Mouse (Mus musculus) brain, embryonic 14.5 days (tissue): ENCODE measurements around the gene Hist1h4b.

ENCODE experiments used
- CTCF ChIP-seq: fragments of 200-500 bp; IDR thresholded peaks from 2 replicates; pipeline ENCODE4 v1.5.1; 2012; ENCODE audit warnings: inconsistent platforms, mild to moderate bottlenecking, moderate library complexity, borderline replicate concordance; ENCODE audit not compliant: insufficient read depth, insufficient read length; ENCODE audit errors: extremely low read depth
- POLR2A ChIP-seq: fragments of 200-500 bp; IDR thresholded peaks from 2 replicates; pipeline ENCODE4 v1.6.1; 2012; ENCODE audit warnings: mild to moderate bottlenecking, inconsistent platforms, borderline replicate concordance; ENCODE audit not compliant: poor library complexity, insufficient read depth, insufficient read length, severe bottlenecking; ENCODE audit errors: extremely low read depth

GRCm38 (mm10) chr13:23743215-23743614, 13.6 kb upstream of the Hist1h4b start:
- no peak for TF ChIP-seq POLR2A
- no peak for TF ChIP-seq CTCF
